Mouse (Mus musculus): ENCODE data around the gene Gm10309. TPM values are rescaled to one million over a fixed set of nuclear protein-coding genes. Genes with fewer than 3 reads are reported as not detected.

Gm10309 gene
- polyA plus RNA-seq, 1 experiment = 0.05 TPM

DNA sequence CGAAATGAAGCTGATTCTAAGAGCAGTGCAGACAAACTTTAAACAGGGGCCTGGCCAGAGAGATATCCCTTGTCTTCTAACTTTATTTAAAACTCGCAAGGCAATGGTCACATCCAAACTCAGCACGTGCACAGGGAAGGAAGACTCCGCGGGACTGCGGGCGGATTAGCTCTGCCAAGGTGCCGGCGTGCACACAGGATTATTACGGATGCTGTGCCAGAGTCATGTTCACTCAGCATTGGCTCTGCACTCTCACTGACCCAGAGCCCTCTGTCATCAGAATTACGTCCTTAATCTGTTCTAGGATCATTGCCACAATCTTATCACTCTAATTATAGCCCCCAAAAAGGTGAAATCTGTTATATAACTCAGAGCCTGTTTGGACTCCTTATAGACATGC, 16.2 kb upstream of the Gm10309 start:
- Histone ChIP-seq H3K27me3 (ENCODE audit: control insufficient read depth, insufficient read depth, insufficient read length) (no peaks in the 10 kb centered on the region), H3ac (ENCODE audit: control insufficient read depth, insufficient read length) (no peak overlapping the region), H3K4me2 (ENCODE audit: low read depth) (no peak overlapping the region), H3K79me2 (ENCODE audit: control insufficient read depth, insufficient read depth) (no peaks in the 10 kb centered on the region), H3K36me3 (ENCODE audit: control insufficient read depth, insufficient read depth) (no peaks in the 10 kb centered on the region), H3K4me3 (no peak overlapping the region)
- no peak for TF ChIP-seq E2F4 (IDR thresholded peaks at IDR 0.05; ENCODE audit: insufficient read depth)
- TF ChIP-seq USF1 (IDR thresholded peaks at IDR 0.05; ENCODE audit: low read depth) = no peak
- TF ChIP-seq POLR2AphosphoS2 (IDR thresholded peaks at IDR 0.05; ENCODE audit: insufficient read length, low read depth) = no peak
- TF ChIP-seq TCF3 (IDR thresholded peaks at IDR 0.05; ENCODE audit: insufficient read length, low read depth) = no peak
- TF ChIP-seq CEBPB (IDR thresholded peaks at IDR 0.05; ENCODE audit: insufficient read depth, poor library complexity, severe bottlenecking) = no peak
- no peak for TF ChIP-seq MYOG (IDR thresholded peaks at IDR 0.05; ENCODE audit: control insufficient read depth in 1 of 3, insufficient read depth in 1 of 3, insufficient read length in 2 of 3, low read depth in 2 of 3)
- no peak for TF ChIP-seq MAX (IDR thresholded peaks at IDR 0.05; ENCODE audit: low read depth)
- TF ChIP-seq TCF12 (IDR thresholded peaks at IDR 0.05; ENCODE audit: insufficient read depth, poor library complexity, severe bottlenecking) = no peak
- TF ChIP-seq SRF (IDR thresholded peaks at IDR 0.05; ENCODE audit: control insufficient read depth, insufficient read length, low read depth) = no peak
- TF ChIP-seq MYOD1 (IDR thresholded peaks at IDR 0.05; ENCODE audit: control insufficient read depth in 1 of 3, insufficient read length in 2 of 3, low read depth in 2 of 3) = no peak
- no peak for TF ChIP-seq POLR2A (IDR thresholded peaks at IDR 0.05; ENCODE audit: insufficient read length, low read depth)
- TF ChIP-seq REST (IDR thresholded peaks at IDR 0.05; ENCODE audit: insufficient read depth, insufficient read length) = no peak

DNA sequence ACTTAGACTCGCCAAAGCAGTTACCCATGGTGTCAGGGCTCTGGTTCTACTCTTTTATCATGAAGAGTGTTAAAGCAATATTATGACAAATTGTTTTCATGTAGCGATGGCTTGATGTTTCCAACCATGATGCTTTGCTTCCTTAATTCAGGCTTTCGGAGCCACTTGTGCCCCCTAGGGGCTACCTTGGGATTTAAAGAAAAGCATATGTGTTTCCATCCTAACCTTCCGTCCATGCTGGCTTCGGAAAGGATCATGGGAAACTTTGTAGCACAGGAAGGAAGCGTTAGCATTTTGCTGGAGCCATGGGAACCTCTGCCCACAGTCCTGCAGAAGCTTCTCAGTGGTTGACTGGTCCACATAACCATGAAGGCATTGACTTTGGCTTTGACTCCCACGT, 13.6 kb upstream of the Gm10309 start:
- Histone ChIP-seq H3K4me3 (no peak overlapping the region), H3K36me3 (ENCODE audit: control insufficient read depth, insufficient read depth) (no peaks in the 10 kb centered on the region), H3ac (ENCODE audit: control insufficient read depth, insufficient read length) (no peak overlapping the region), H3K79me2 (ENCODE audit: control insufficient read depth, insufficient read depth) (no peaks in the 10 kb centered on the region), H3K4me2 (ENCODE audit: low read depth) (no peak overlapping the region), H3K27me3 (ENCODE audit: control insufficient read depth, insufficient read depth, insufficient read length) (no peaks in the 10 kb centered on the region)
- TF ChIP-seq TCF3 (IDR thresholded peaks at IDR 0.05; ENCODE audit: insufficient read length, low read depth) (no peak), POLR2A (IDR thresholded peaks at IDR 0.05; ENCODE audit: insufficient read length, low read depth) (no peak), CEBPB (IDR thresholded peaks at IDR 0.05; ENCODE audit: insufficient read depth, poor library complexity, severe bottlenecking) (no peak), SRF (IDR thresholded peaks at IDR 0.05; ENCODE audit: control insufficient read depth, insufficient read length, low read depth) (no peak), E2F4 (IDR thresholded peaks at IDR 0.05; ENCODE audit: insufficient read depth) (no peak), MYOG (IDR thresholded peaks at IDR 0.05; ENCODE audit: control insufficient read depth in 1 of 3, insufficient read depth in 1 of 3, insufficient read length in 2 of 3, low read depth in 2 of 3) (no peak), MAX (IDR thresholded peaks at IDR 0.05; ENCODE audit: low read depth) (no peak), TCF12 (IDR thresholded peaks at IDR 0.05; ENCODE audit: insufficient read depth, poor library complexity, severe bottlenecking) (no peak), USF1 (IDR thresholded peaks at IDR 0.05; ENCODE audit: low read depth) (no peak), POLR2AphosphoS2 (IDR thresholded peaks at IDR 0.05; ENCODE audit: insufficient read length, low read depth) (no peak), REST (IDR thresholded peaks at IDR 0.05; ENCODE audit: insufficient read depth, insufficient read length) (no peak), MYOD1 (IDR thresholded peaks at IDR 0.05; ENCODE audit: control insufficient read depth in 1 of 3, insufficient read length in 2 of 3, low read depth in 2 of 3) (no peak)

DNA sequence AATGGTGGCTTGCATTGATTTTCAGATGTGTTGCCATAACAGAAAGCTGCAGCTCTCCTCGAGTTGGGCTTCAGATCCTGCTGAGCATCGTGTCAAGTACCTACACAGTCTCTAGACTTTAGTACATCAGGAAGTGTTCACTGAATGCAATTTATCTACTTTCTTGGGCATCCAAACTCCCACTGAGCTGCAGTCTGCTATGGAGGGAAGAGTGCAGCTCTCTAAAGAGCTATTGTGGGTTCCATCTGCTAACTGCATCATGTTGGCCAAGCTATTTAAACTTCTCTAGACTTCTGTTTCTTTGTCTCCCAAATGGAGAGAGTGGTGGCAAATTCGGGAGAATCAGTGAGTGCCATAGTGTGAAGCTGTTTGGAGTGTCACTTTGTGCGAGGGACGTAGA, 11.6 kb upstream of the Gm10309 start:
- no peaks in the 10 kb centered on the region for H3K27me3 ChIP-seq (ENCODE audit: control insufficient read depth, insufficient read depth, insufficient read length)
- TF ChIP-seq E2F4 (IDR thresholded peaks at IDR 0.05; ENCODE audit: insufficient read depth) (no peak), SRF (IDR thresholded peaks at IDR 0.05; ENCODE audit: control insufficient read depth, insufficient read length, low read depth) (no peak), MYOD1 (IDR thresholded peaks at IDR 0.05; ENCODE audit: control insufficient read depth in 1 of 3, insufficient read length in 2 of 3, low read depth in 2 of 3) (no peak), POLR2A (IDR thresholded peaks at IDR 0.05; ENCODE audit: insufficient read length, low read depth) (no peak), CEBPB (IDR thresholded peaks at IDR 0.05; ENCODE audit: insufficient read depth, poor library complexity, severe bottlenecking) (no peak), TCF3 (IDR thresholded peaks at IDR 0.05; ENCODE audit: insufficient read length, low read depth) (no peak), MAX (IDR thresholded peaks at IDR 0.05; ENCODE audit: low read depth) (no peak), USF1 (IDR thresholded peaks at IDR 0.05; ENCODE audit: low read depth) (no peak), REST (IDR thresholded peaks at IDR 0.05; ENCODE audit: insufficient read depth, insufficient read length) (no peak), MYOG (IDR thresholded peaks at IDR 0.05; ENCODE audit: control insufficient read depth in 1 of 3, insufficient read depth in 1 of 3, insufficient read length in 2 of 3, low read depth in 2 of 3) (no peak), TCF12 (IDR thresholded peaks at IDR 0.05; ENCODE audit: insufficient read depth, poor library complexity, severe bottlenecking) (no peak), POLR2AphosphoS2 (IDR thresholded peaks at IDR 0.05; ENCODE audit: insufficient read length, low read depth) (no peak)
- H3K4me3 ChIP-seq = no peak overlapping the region
- H3K79me2 ChIP-seq (ENCODE audit: control insufficient read depth, insufficient read depth) = no peaks in the 10 kb centered on the region
- no peak overlapping the region for H3K4me2 ChIP-seq (ENCODE audit: low read depth)
- no peak overlapping the region for H3ac ChIP-seq (ENCODE audit: control insufficient read depth, insufficient read length)
- no peaks in the 10 kb centered on the region for H3K36me3 ChIP-seq (ENCODE audit: control insufficient read depth, insufficient read depth)

DNA sequence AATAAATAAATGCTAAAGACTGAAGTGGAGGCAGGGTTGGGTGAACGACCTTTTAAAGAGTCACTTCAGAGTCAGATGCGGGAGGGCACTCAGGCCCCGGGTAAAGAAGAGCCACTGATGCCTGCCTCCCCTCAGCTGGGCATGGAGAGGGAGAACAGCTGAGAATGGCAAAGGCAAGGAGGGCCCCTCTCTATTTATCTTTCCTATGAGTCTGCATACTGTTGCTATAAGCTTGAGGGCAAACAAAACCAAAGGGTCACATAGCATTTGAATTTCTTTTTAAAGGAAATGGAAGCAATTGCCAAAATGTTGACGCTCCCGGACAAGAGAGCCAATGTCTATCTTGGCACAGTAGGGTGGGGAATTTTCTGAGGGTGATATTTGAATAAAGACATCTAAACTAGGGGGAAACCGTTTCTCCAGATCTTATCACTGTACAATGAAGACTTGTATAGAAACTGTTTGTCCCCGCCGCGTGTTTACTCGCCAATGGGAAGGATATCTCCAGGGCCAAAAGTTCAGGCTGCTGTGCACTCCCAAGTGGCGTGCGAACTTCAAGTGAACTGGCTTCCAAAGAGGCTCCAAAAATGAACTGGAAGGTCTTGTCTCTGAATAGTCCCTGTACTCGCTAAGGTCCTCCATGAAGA, 10.1 kb upstream of the Gm10309 start:
- H3ac ChIP-seq (ENCODE audit: control insufficient read depth, insufficient read length) = no peak overlapping the region
- H3K79me2 ChIP-seq (ENCODE audit: control insufficient read depth, insufficient read depth) = no peaks in the 10 kb centered on the region
- no peak overlapping the region for H3K4me2 ChIP-seq (ENCODE audit: low read depth)
- no peaks in the 10 kb centered on the region for H3K27me3 ChIP-seq (ENCODE audit: control insufficient read depth, insufficient read depth, insufficient read length)
- TF ChIP-seq USF1 (IDR thresholded peaks at IDR 0.05; ENCODE audit: low read depth) (no peak), MYOG (IDR thresholded peaks at IDR 0.05; ENCODE audit: control insufficient read depth in 1 of 3, insufficient read depth in 1 of 3, insufficient read length in 2 of 3, low read depth in 2 of 3) (no peak), SRF (IDR thresholded peaks at IDR 0.05; ENCODE audit: control insufficient read depth, insufficient read length, low read depth) (no peak), TCF3 (IDR thresholded peaks at IDR 0.05; ENCODE audit: insufficient read length, low read depth) (no peak), CEBPB (IDR thresholded peaks at IDR 0.05; ENCODE audit: insufficient read depth, poor library complexity, severe bottlenecking) (no peak), POLR2AphosphoS2 (IDR thresholded peaks at IDR 0.05; ENCODE audit: insufficient read length, low read depth) (no peak), E2F4 (IDR thresholded peaks at IDR 0.05; ENCODE audit: insufficient read depth) (no peak), REST (IDR thresholded peaks at IDR 0.05; ENCODE audit: insufficient read depth, insufficient read length) (no peak), POLR2A (IDR thresholded peaks at IDR 0.05; ENCODE audit: insufficient read length, low read depth) (no peak), TCF12 (IDR thresholded peaks at IDR 0.05; ENCODE audit: insufficient read depth, poor library complexity, severe bottlenecking) (no peak), MAX (IDR thresholded peaks at IDR 0.05; ENCODE audit: low read depth) (no peak), MYOD1 (IDR thresholded peaks at IDR 0.05; ENCODE audit: control insufficient read depth in 1 of 3, insufficient read length in 2 of 3, low read depth in 2 of 3) (no peak)
- no peak overlapping the region for H3K4me3 ChIP-seq
- no peaks in the 10 kb centered on the region for H3K36me3 ChIP-seq (ENCODE audit: control insufficient read depth, insufficient read depth)
